Mouse (Mus musculus) gastrocnemius, postnatal 14 days (tissue): ENCODE results near the gene Cchcr1. TPM values are rescaled to one million over a fixed set of nuclear protein-coding genes. Genes with fewer than 3 reads are reported as not detected.
"Not testable (repeated sequence)": the region's sequence is repeated elsewhere in the genome, so short reads cannot be mapped to it uniquely, and the experiment has no call there.

ENCODE experiments used
- DNase-seq: peaks from one replicate; pipeline ENCODE4 v3.0.0; 2021; ENCODE audit warnings: mixed read lengths
- intact Hi-C: fragments of 180-260 bp; cut with DNase I; formaldehyde crosslinking; loops from one replicate; pipeline ENCODE4 v1.15.1; 2025; ENCODE audit warnings: low total_unique reads
- long read RNA-seq, 2 experiments: library from polyadenylated mRNA; stranded (forward); transcript quantifications; one replicate each; pipeline ENCODE4 v2.0.0; 2021
- total RNA-seq, 2 experiments: library from RNA; stranded (reverse); gene quantifications; 2 replicates each; pipeline ENCODE4 v1.2.3; 2021

The Cchcr1 gene
- total RNA-seq: 1 to 10 TPM; 2.6 to 3.3 TPM
- long read RNA-seq, experiment 1, partial matches to known transcripts: 0 of 4 reads
- long read RNA-seq, experiment 1, other reads (novel, unspliced or antisense): 2 of 4 reads
- long read RNA-seq, experiment 2, partial matches to known transcripts: 1 of 2 reads
- long read RNA-seq, experiment 2, other reads (novel, unspliced or antisense): 1 of 2 reads

- intact Hi-C loops: no loop called here
- peak; percentile 97 for DNase-seq
These were observed at the start of gene Cchcr1, which contains the start of gene Tcf19 for GRCm38 (mm10) chr17:35516652-35517500. TSS of gene Cchcr1 (plus strand) at chr17:35517100. TSS of gene Tcf19 (minus strand) at chr17:35516824.

GRCm38 (mm10) chr17:35468936-35469335, 48.0 kb upstream of the Cchcr1 start:
- intact Hi-C loops, DNase-seq: not testable (repeated sequence)

GRCm38 (mm10) chr17:35469842-35470751, 46.8 kb upstream of the Cchcr1 start, which contains the start of gene H2-Q10:
TSS of gene H2-Q10 (plus strand) at chr17:35470089.
- no peak for DNase-seq
- intact Hi-C loops: no loop called here

DNA sequence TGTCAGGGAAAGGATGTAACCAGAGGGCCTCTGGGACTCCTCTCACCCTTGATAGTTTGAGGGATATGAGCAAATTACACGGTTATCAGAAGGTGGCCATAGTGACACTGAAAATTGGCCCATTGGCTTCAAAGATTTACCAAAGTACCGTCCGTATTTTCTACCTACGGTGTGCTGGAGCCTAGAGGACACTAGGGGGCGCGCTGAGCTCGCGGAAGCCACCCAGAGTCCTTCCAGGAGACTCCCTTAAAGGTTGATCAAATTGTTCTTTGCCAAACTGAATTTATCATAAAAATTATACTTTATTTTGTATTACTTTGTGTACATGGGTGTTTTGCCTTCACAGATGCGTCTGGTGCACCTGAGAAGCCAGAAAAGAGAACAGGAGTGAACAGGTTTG, 32.8 kb upstream of the Cchcr1 start:
- intact Hi-C loops: no loop called here
- DNase-seq: peak; percentile 40

GRCm38 (mm10) chr17:35485702-35486101, 31.2 kb upstream of the Cchcr1 start:
- intact Hi-C loops: no loop called here
- no peak for DNase-seq

- intact Hi-C loops: no loop called here
- DNase-seq: no peak
These were observed 30.2 kb upstream of the Cchcr1 start for GRCm38 (mm10) chr17:35486726-35487125.

GRCm38 (mm10) chr17:35488041-35488440, 28.9 kb upstream of the Cchcr1 start:
- intact Hi-C loops: no loop called here
- DNase-seq: no peak

DNA sequence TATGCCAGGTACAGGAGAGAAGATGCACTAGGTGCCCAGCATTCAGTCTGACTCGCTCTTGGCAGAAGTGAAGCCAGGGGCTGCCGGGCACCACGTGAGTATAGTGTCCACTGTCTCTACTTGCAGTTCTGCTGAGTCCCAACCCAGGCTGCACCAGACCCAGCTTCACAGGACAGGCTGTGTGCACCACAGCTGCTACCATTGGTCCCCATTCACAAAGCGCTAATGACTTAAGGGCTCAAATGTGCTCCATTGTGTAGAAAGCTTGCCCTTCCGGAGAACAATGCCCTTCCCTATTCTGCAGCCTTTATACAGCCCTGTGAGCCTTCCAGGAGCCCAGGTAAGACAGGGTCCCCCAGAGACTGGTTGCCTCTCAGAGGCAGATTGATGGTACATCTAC, 26.6 kb upstream of the Cchcr1 start:
- DNase-seq: no peak
- intact Hi-C loops: no loop called here

GRCm38 (mm10) chr17:35497124-35497523, 19.8 kb upstream of the Cchcr1 start:
- DNase-seq: no peak
- intact Hi-C loops: no loop called here

DNA sequence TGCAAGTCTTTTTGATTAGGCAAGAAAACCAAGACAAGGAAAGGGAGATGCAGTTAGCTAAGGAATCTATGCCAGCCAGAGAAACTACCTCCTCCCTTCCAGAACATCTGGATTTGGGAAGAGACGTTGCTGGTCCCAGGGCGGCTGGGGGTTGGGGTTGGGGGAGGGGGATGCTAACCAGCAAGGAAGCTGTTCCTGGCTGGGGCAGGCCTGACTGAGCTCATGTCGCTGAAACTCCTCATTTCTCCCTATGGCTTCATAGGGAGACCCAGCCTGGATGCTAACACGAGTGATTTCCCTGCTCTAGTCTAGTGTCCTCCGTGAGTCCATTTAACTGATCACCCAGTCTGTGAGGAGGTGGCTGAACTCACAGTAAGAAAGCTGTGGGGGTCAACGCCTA, 14.7 kb upstream of the Cchcr1 start:
- no peak for DNase-seq
- intact Hi-C loops: no loop called here

DNA sequence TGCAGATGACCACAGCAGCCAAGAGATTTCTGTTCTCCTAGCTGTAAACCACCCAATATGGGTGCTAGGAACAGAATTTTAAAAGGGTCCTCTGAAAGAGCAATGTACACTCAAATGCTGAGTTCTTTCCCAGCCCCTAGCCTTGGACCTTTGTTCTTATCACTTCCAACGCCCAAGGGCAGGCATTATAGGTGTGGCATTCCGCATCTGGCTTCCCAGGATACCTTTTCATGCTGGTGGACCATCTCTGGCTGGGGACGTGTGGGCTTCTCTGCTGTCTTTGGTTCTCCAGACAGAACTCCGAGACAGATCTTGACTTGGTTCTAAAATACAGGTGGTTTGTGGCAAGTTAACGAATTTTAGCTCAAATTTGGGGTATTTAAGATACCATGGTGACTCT, 14.1 kb upstream of the Cchcr1 start:
- intact Hi-C loops: no loop called here
- no peak for DNase-seq

GRCm38 (mm10) chr17:35503849-35504248, 13.1 kb upstream of the Cchcr1 start:
- no peak for DNase-seq
- intact Hi-C loops: no loop called here

GRCm38 (mm10) chr17:35504628-35505481, 12.0 kb upstream of the Cchcr1 start:
- intact Hi-C loops: no loop called here
- no peak for DNase-seq

GRCm38 (mm10) chr17:35505776-35506175, 11.1 kb upstream of the Cchcr1 start, which contains the start of gene Pou5f1:
TSS of gene Pou5f1 (plus strand) at chr17:35506018.
- intact Hi-C loops: no loop called here
- DNase-seq: no peak

GRCm38 (mm10) chr17:35506881-35507280, 10.0 kb upstream of the Cchcr1 start:
- DNase-seq: no peak
- intact Hi-C loops: no loop called here

- intact Hi-C loops: no loop called here
- DNase-seq: no peak
These were observed 9.2 kb upstream of the Cchcr1 start for GRCm38 (mm10) chr17:35507556-35508260.

DNA sequence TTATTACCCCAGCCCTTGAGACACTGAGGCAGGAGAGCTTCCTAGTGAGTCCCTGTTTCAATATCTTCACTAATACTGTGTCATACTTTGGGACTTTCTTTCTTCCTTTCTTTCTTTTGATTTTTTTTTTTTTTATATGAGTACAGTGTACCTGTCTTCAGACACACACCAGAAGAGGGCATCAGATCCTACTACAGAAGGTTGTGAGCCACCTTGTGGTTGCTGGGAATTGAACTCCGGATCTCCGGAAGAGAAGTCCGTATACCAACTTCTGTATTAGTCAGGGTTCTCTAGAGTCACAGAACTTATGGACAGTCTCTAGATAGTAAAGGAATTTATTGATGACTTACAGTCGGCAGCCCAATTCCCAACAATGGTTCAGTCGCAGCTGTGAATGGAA, 8.6 kb upstream of the Cchcr1 start:
- DNase-seq, intact Hi-C loops: not testable (repeated sequence)

DNA sequence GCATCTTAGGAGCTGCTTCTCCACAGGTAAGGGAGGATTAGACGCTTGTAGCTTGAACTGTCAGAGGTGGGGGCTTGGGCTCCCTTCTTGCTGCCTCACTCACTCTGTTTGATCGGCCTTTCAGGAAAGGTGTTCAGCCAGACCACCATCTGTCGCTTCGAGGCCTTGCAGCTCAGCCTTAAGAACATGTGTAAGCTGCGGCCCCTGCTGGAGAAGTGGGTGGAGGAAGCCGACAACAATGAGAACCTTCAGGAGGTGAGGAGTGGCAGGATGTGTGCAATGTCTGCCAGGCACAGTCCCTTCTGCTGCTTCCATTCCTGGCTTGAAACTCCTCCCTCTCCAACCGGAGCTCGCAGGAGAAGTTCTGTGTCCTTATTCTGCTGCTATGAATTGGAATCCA, 7.6 kb upstream of the Cchcr1 start:
- intact Hi-C loops: no loop called here

More for the DNA sequence above, 7.6 kb upstream of the Cchcr1 start:
- no peak for DNase-seq
